Mouse (Mus musculus) liver, embryonic 13.5 days (tissue): ENCODE data around the gene Fam120b. TPM values are rescaled to one million over a fixed set of nuclear protein-coding genes. Genes with fewer than 3 reads are reported as not detected.

Source experiments
- ATAC-seq: fragments of 200-750 bp; cut with Nextera tagmentation; 2 replicates; pipeline ENCODE4 v1.8.0; 2017; ENCODE audit warnings: low read depth, mild to moderate bottlenecking, moderate number of reproducible peaks, moderate library complexity
- DNase-seq: peaks from one replicate; pipeline ENCODE4 v3.0.0; 2022
- H3K27ac ChIP-seq: fragments of 300-500 bp; sonication (generic); 2 replicates; pipeline ENCODE4 v1.5.1; 2015; ENCODE audit warnings: moderate library complexity, mild to moderate bottlenecking, inconsistent platforms
- H3K27me3 ChIP-seq: fragments of 300-500 bp; sonication (generic); 2 replicates; pipeline ENCODE4 v1.6.1; 2015; ENCODE audit warnings: mild to moderate bottlenecking, inconsistent platforms
- H3K36me3 ChIP-seq: fragments of 300-500 bp; sonication (generic); 2 replicates; pipeline ENCODE4 v1.6.1; 2015; ENCODE audit warnings: mild to moderate bottlenecking, inconsistent platforms
- H3K4me1 ChIP-seq: fragments of 300-500 bp; sonication (generic); replicated peaks from 2 replicates; pipeline ENCODE4 v1.6.1; 2015; ENCODE audit warnings: inconsistent platforms
- H3K4me2 ChIP-seq: fragments of 300-500 bp; sonication (generic); 2 replicates; pipeline ENCODE4 v1.6.1; 2015; ENCODE audit warnings: inconsistent platforms, mild to moderate bottlenecking, moderate library complexity
- H3K4me3 ChIP-seq: fragments of 300-500 bp; sonication (generic); replicated peaks from 2 replicates; pipeline ENCODE4 v1.5.1; 2015; ENCODE audit warnings: mild to moderate bottlenecking, inconsistent platforms
- H3K9ac ChIP-seq: fragments of 300-500 bp; sonication (generic); 2 replicates; pipeline ENCODE4 v1.6.1; 2015; ENCODE audit warnings: mild to moderate bottlenecking, inconsistent platforms
- H3K9me3 ChIP-seq: fragments of 300-500 bp; sonication (generic); replicated peaks from 2 replicates; pipeline ENCODE4 v1.6.1; 2016; ENCODE audit warnings: inconsistent platforms
- WGBS: fragments of 180-500 bp; shearing (Covaris S2); methylation state at CpG from one replicate; pipeline ENCODE4 v1.1.7; 2015; ENCODE audit not compliant: insufficient replicate concordance; 5-methylcytosine and 5-hydroxymethylcytosine counted together
- polyA plus RNA-seq: library from polyadenylated mRNA; unstranded; fragments of >200 nt; fragmentation: Nextera tagmentation; extraction: Ambion mirVana; gene quantifications from 2 replicates; pipeline ENCODE4 v1.2.1, GENCODE M21; 2015

Fam120b gene
- 6.3 and 7.3 TPM in 2 replicates for polyA plus RNA-seq

GRCm38 (mm10) chr17:15395997-15396675 is at the start of gene Fam120b:
Gene Fam120b (plus strand): TSS chr17:15396202.
- H3K27me3 ChIP-seq, result peaks cover 11% of the 10 kb centered on the region; the same call in 1 of the 2 replicates
- H3K9me3 ChIP-seq, result no peaks in the 10 kb centered on the region
- ATAC-seq (peak; percentile 91), DNase-seq (peak; percentile 69)
- H3K4me1 ChIP-seq, result peaks cover 21% of the 10 kb centered on the region
- WGBS, result 2% methylated on average over 31 of the region's 31 CpGs
- H3K4me2 ChIP-seq, result peak within 1 kb of the TSS; percentile 81
- H3K9ac ChIP-seq, result peak within 1 kb of the TSS; percentile 77
- H3K36me3 ChIP-seq, result no peaks in the 10 kb centered on the region
- H3K4me3 ChIP-seq, result peak within 1 kb of the TSS; percentile 76
- peak within 1 kb of the TSS; percentile 50 for H3K27ac ChIP-seq

GRCm38 (mm10) chr17:15350152-15350551 is 45.9 kb upstream of the Fam120b start:
- H3K36me3 ChIP-seq, result no peaks in the 10 kb centered on the region
- H3K27me3 ChIP-seq, result peaks cover 4% of the 10 kb centered on the region; the same call in 1 of the 2 replicates
- H3K27ac ChIP-seq, result no peak overlapping the region
- no peaks in the 10 kb centered on the region for H3K4me1 ChIP-seq
- no peak overlapping the region for H3K4me3 ChIP-seq
- DNase-seq (no peak), ATAC-seq (no peak)
- no peak overlapping the region for H3K4me2 ChIP-seq
- no peak overlapping the region for H3K9ac ChIP-seq
- WGBS, result 59% methylated on average over 2 of the region's 2 CpGs
- no peaks in the 10 kb centered on the region for H3K9me3 ChIP-seq

- Histone ChIP-seq H3K9ac (no peak overlapping the region), H3K4me1 (no peaks in the 10 kb centered on the region), H3K4me3 (no peak overlapping the region), H3K27me3 (no peaks in the 10 kb centered on the region), H3K4me2 (no peak overlapping the region), H3K36me3 (no peaks in the 10 kb centered on the region), H3K27ac (no peak overlapping the region), H3K9me3 (no peaks in the 10 kb centered on the region)
- 48% methylated on average over 10 of the region's 10 CpGs for WGBS
- DNase-seq, result no peak
- no peak for ATAC-seq
These were observed 43.0 kb upstream of the Fam120b start for GRCm38 (mm10) chr17:15352869-15353610.

GRCm38 (mm10) chr17:15354006-15354405 is 42.0 kb upstream of the Fam120b start:
- no peak for DNase-seq
- no peak for ATAC-seq
- no peak overlapping the region for H3K4me2 ChIP-seq
- H3K4me3 ChIP-seq, result no peak overlapping the region
- no peaks in the 10 kb centered on the region for H3K36me3 ChIP-seq
- H3K27me3 ChIP-seq, result no peaks in the 10 kb centered on the region
- no peak overlapping the region for H3K9ac ChIP-seq
- H3K27ac ChIP-seq, result no peak overlapping the region
- no peaks in the 10 kb centered on the region for H3K9me3 ChIP-seq
- WGBS, result 73% methylated on average over 2 of the region's 2 CpGs
- H3K4me1 ChIP-seq, result no peaks in the 10 kb centered on the region

GRCm38 (mm10) chr17:15355072-15355471 is 40.9 kb upstream of the Fam120b start:
- H3K4me2 ChIP-seq, result no peak overlapping the region
- WGBS, result 78% methylated on average over 3 of the region's 3 CpGs
- no peaks in the 10 kb centered on the region for H3K27me3 ChIP-seq
- ATAC-seq, result no peak
- no peak overlapping the region for H3K4me3 ChIP-seq
- no peak overlapping the region for H3K9ac ChIP-seq
- no peaks in the 10 kb centered on the region for H3K36me3 ChIP-seq
- no peaks in the 10 kb centered on the region for H3K4me1 ChIP-seq
- no peak overlapping the region for H3K27ac ChIP-seq
- no peaks in the 10 kb centered on the region for H3K9me3 ChIP-seq
- no peak for DNase-seq

GRCm38 (mm10) chr17:15356526-15356925 is 39.5 kb upstream of the Fam120b start:
- DNase-seq (no peak), ATAC-seq (no peak)
- Histone ChIP-seq H3K27ac (no peak overlapping the region), H3K36me3 (no peaks in the 10 kb centered on the region), H3K9me3 (no peaks in the 10 kb centered on the region), H3K4me3 (no peak overlapping the region), H3K27me3 (no peaks in the 10 kb centered on the region), H3K4me2 (no peak overlapping the region), H3K4me1 (no peaks in the 10 kb centered on the region), H3K9ac (no peak overlapping the region)
- WGBS, result 70% methylated on average over 5 of the region's 5 CpGs

- Histone ChIP-seq H3K9ac (no peak overlapping the region), H3K9me3 (no peaks in the 10 kb centered on the region), H3K36me3 (no peaks in the 10 kb centered on the region), H3K27me3 (no peaks in the 10 kb centered on the region), H3K4me2 (no peak overlapping the region), H3K27ac (no peak overlapping the region), H3K4me1 (no peaks in the 10 kb centered on the region), H3K4me3 (no peak overlapping the region)
- ATAC-seq (no peak), DNase-seq (no peak)
- WGBS, result 43% methylated on average over 3 of the region's 3 CpGs
These were observed 38.9 kb upstream of the Fam120b start for GRCm38 (mm10) chr17:15357071-15357470.

GRCm38 (mm10) chr17:15363656-15364055 is 32.3 kb upstream of the Fam120b start:
- Histone ChIP-seq H3K9ac (no peak overlapping the region), H3K36me3 (peaks cover 5% of the 10 kb centered on the region; the same call in 1 of the 2 replicates), H3K4me1 (no peaks in the 10 kb centered on the region), H3K27ac (no peak overlapping the region), H3K4me3 (no peak overlapping the region), H3K9me3 (no peaks in the 10 kb centered on the region), H3K27me3 (no peaks in the 10 kb centered on the region), H3K4me2 (no peak overlapping the region)
- WGBS, result 47% methylated on average over 3 of the region's 3 CpGs
- no peak for ATAC-seq
- DNase-seq, result no peak

GRCm38 (mm10) chr17:15365650-15366049 is 30.4 kb upstream of the Fam120b start:
- ATAC-seq (no peak), DNase-seq (no peak)
- Histone ChIP-seq H3K4me1 (no peaks in the 10 kb centered on the region), H3K36me3 (peaks cover 5% of the 10 kb centered on the region; the same call in 1 of the 2 replicates), H3K4me2 (no peak overlapping the region), H3K27me3 (peaks cover 6% of the 10 kb centered on the region), H3K27ac (no peak overlapping the region), H3K4me3 (no peak overlapping the region), H3K9ac (no peak overlapping the region), H3K9me3 (no peaks in the 10 kb centered on the region)
- 50% methylated on average over 5 of the region's 5 CpGs for WGBS

GRCm38 (mm10) chr17:15370401-15370800 is 25.6 kb upstream of the Fam120b start:
- Histone ChIP-seq H3K9me3 (no peaks in the 10 kb centered on the region), H3K4me3 (no peak overlapping the region), H3K4me1 (peaks cover 18% of the 10 kb centered on the region; the same call in 1 of the 2 replicates), H3K9ac (no peak overlapping the region), H3K27ac (no peak overlapping the region), H3K4me2 (no peak overlapping the region), H3K36me3 (peaks cover 5% of the 10 kb centered on the region; the same call in 1 of the 2 replicates), H3K27me3 (peaks cover 47% of the 10 kb centered on the region)
- DNase-seq, result no peak
- WGBS, result 73% methylated on average over 14 of the region's 14 CpGs
- no peak for ATAC-seq

GRCm38 (mm10) chr17:15371967-15372835 is 23.8 kb upstream of the Fam120b start:
- no peak overlapping the region for H3K27ac ChIP-seq
- H3K4me2 ChIP-seq, result no peak overlapping the region
- 32% methylated on average over 17 of the region's 17 CpGs for WGBS
- no peak overlapping the region for H3K9ac ChIP-seq
- H3K4me3 ChIP-seq, result no peak overlapping the region
- H3K4me1 ChIP-seq, result peaks cover 26% of the 10 kb centered on the region; the same call in 1 of the 2 replicates
- H3K9me3 ChIP-seq, result no peaks in the 10 kb centered on the region
- DNase-seq, result no peak
- peaks cover 5% of the 10 kb centered on the region; the same call in 1 of the 2 replicates for H3K36me3 ChIP-seq
- H3K27me3 ChIP-seq, result peaks cover 65% of the 10 kb centered on the region
- ATAC-seq, result no peak
